Mouse (Mus musculus) cortical plate, adult 2 months (tissue): ENCODE measurements at regions not wholly inside any gene's neighbourhood (a gene's known extent, or its start where the extent isn't known, plus 50 kb on each side); places are given as distances from the start of the nearest gene placed in this dataset.

Source experiments
- CTCF ChIP-seq: fragments of 200-500 bp; IDR thresholded peaks from 2 replicates; pipeline ENCODE4 v1.5.1; 2011; ENCODE audit warnings: mild to moderate bottlenecking, control low read depth, low read length; ENCODE audit not compliant: insufficient read depth; ENCODE audit errors: extremely low read depth
- POLR2A ChIP-seq: fragments of 200-500 bp; IDR thresholded peaks from 2 replicates; pipeline ENCODE4 v1.6.1; 2011; ENCODE audit warnings: mild to moderate bottlenecking, low read length, control low read depth; ENCODE audit not compliant: insufficient read depth; ENCODE audit errors: extremely low read depth

DNA sequence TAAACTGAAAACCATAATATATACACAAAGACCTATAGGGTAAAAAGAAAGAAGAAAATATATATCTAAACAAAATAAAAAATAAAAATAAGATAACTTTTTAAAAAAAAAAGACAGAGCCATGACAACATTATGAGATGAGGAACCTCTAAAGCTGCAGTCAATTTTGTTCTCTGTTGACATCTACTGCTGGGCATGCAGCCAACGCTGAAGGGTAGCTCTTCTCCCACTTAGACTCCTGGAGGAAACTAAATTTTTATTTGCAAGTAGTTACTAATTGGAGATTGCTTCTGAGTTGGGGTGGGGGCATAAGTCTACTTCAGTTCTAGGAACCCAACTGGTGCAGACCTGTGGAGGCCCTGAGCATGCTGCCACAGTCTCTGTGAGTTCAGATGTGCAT, 126.8 kb upstream of the Ercc4 start:
- TF ChIP-seq POLR2A (no peak), CTCF (no peak)
